Mouse (Mus musculus): ENCODE data around the gene Gabrd.

- no peak for TF ChIP-seq CTCF (IDR thresholded peaks at IDR 0.05; ENCODE audit: low read depth, low read length)
- TF ChIP-seq POLR2A (IDR thresholded peaks at IDR 0.05; ENCODE audit: borderline replicate concordance, low read depth, low read length): no peak
Observed at GRCm38 (mm10) chr4:155359560-155360464, 38.1 kb downstream of the Gabrd start.

Measured in bone marrow macrophage, adult 2 months (primary cell).